8 mouse cellular contexts compared by ENCODE assay signal in the genomic region with DNA sequence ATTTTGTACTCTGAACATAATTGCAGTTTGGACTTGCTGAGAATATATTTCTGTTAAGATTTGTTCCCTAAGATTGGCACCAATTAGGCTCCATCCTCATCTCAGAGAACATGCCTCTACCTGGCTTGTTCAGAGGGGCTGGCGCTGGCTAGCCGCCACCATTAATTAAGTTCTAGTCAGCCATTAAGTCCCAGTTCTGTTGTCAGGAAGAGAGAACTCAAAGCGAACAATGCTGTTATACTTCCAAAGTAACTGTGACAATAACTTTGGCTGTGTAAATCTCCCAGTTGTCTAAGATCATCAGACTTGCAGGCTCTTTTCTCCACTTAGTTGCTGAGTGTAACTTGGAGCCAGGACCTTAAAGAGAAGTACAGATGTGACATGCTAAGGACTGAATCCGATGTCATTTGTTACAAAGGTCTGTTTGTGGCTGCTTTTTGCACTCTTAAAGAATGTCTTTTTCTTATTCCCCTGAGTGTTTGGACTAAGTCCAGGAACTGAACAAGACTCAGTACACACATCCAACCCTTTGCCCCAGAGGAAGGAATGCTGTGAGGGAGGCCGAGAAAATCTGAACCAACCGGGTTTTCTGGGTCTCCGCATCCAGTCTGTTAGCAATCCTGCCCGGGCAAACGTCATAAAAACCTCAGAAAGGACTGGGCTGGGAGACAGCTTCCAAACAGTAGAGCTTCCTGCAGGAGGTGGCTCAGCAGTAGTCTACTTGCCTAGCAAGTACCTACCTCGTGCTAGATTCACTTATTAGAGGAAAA. TPM values are rescaled to one million over a fixed set of nuclear protein-coding genes. Genes with fewer than 3 reads are reported as not detected.
A peak's percentile ranks its signal among the peaks of the same experiment; 100 is the strongest.
DNase-seq lines count a peak whose midpoint lies in the region; ATAC-seq and TF ChIP-seq lines count a peak whose summit lies in the region.

No protein-coding gene starts in this region.

- no peak for DNase-seq in heart, embryonic 10.5 days (ENCODE audit: low spot score)
- peak; percentile 54 for DNase-seq in mesoderm, embryonic 11.5 days (ENCODE audit: low read depth, low spot score)
- DNase-seq in spleen, adult 18-20 months, result no peak
- DNase-seq in right cerebral cortex, postnatal 14 days, result no peak
- DNase-seq in natural killer cell, adult 2 months (ENCODE audit: low spot score in 2 of 2), result no peak

- peaks cover 9% of the 10 kb centered on the region for H3K4me1 ChIP-seq in ES-Bruce4 (ENCODE audit: control insufficient read depth, insufficient read depth, low read length)
- H3K4me1 ChIP-seq in brown adipose tissue, adult 24 weeks (ENCODE audit: control insufficient read depth, insufficient read depth, insufficient read length, low read length), result peaks cover 15% of the 10 kb centered on the region
- peaks cover 32% of the 10 kb centered on the region for H3K4me1 ChIP-seq in heart, embryonic 10.5 days
- H3K4me1 ChIP-seq in kidney, embryonic 16.5 days (ENCODE audit: insufficient read depth, low read length), result peaks cover 34% of the 10 kb centered on the region

- H3K4me3 ChIP-seq in ES-Bruce4 (ENCODE audit: low read depth, low read length), result peak overlapping the region; percentile 1; the same call in 1 of the 2 replicates
- H3K4me3 ChIP-seq in brown adipose tissue, adult 24 weeks (ENCODE audit: insufficient read depth, low read depth, low read length), result peak overlapping the region; percentile 13; the same call in 1 of the 2 replicates
- peak overlapping the region; percentile 39 for H3K4me3 ChIP-seq in heart, embryonic 10.5 days
- H3K4me3 ChIP-seq in kidney, embryonic 16.5 days (ENCODE audit: low read length), result peak overlapping the region; percentile 7; the same call in 1 of the 2 replicates

- no peak for TF ChIP-seq CTCF in ES-Bruce4 (IDR thresholded peaks at IDR 0.05; ENCODE audit: low read depth, low read length)

- no peaks in the 10 kb centered on the region for H3K27me3 ChIP-seq in ES-Bruce4 (ENCODE audit: control insufficient read depth, insufficient read depth, low read length, poor library complexity, severe bottlenecking)
- H3K27me3 ChIP-seq in heart, embryonic 10.5 days (ENCODE audit: insufficient read depth, poor library complexity, severe bottlenecking), result no peaks in the 10 kb centered on the region
- H3K27me3 ChIP-seq in kidney, embryonic 16.5 days (ENCODE audit: insufficient read depth, low read length), result no peaks in the 10 kb centered on the region

- TF ChIP-seq EP300 in ES-Bruce4 (IDR thresholded peaks at IDR 0.05; ENCODE audit: insufficient read depth, low read depth, low read length), result no peak

- peak overlapping the region; percentile 46 for H3K9ac ChIP-seq in ES-Bruce4 (ENCODE audit: low read depth, poor library complexity, severe bottlenecking)
- H3K9ac ChIP-seq in kidney, embryonic 16.5 days (replicated peaks; ENCODE audit: low read length), result peak overlapping the region; percentile 65

- ATAC-seq in kidney, embryonic 16.5 days (ENCODE audit: low FRiP score, low TSS enrichment), result peak; percentile 65

- H3K4me2 ChIP-seq in kidney, embryonic 16.5 days (replicated peaks; ENCODE audit: low read depth, low read length), result peak overlapping the region; percentile 44

- WGBS in heart, embryonic 10.5 days, result 36% methylated on average over 10 of the region's 10 CpGs
- 11% methylated on average over 10 of the region's 10 CpGs for WGBS in kidney, embryonic 16.5 days

- TF ChIP-seq POLR2A in ES-Bruce4 (IDR thresholded peaks at IDR 0.05; ENCODE audit: insufficient read depth, low read length), result no peak

- peak overlapping the region; percentile 100 for H3K27ac ChIP-seq in ES-Bruce4 (ENCODE audit: insufficient read depth, low read length)
- peak overlapping the region; percentile 98 for H3K27ac ChIP-seq in brown adipose tissue, adult 24 weeks (replicated peaks; ENCODE audit: low read depth, low read length)
- H3K27ac ChIP-seq in heart, embryonic 10.5 days, result peak overlapping the region; percentile 93
- H3K27ac ChIP-seq in kidney, embryonic 16.5 days (ENCODE audit: low read length), result peak overlapping the region; percentile 98

- peaks cover 5% of the 10 kb centered on the region for H3K36me3 ChIP-seq in ES-Bruce4 (ENCODE audit: control insufficient read depth, insufficient read depth, low read length, poor library complexity, severe bottlenecking)
- no peaks in the 10 kb centered on the region for H3K36me3 ChIP-seq in heart, embryonic 10.5 days
- no peaks in the 10 kb centered on the region for H3K36me3 ChIP-seq in kidney, embryonic 16.5 days (ENCODE audit: insufficient read depth, low read length)

- H3K9me3 ChIP-seq in ES-Bruce4 (replicated peaks; ENCODE audit: control insufficient read depth, insufficient read depth, low read length, poor library complexity, severe bottlenecking), result no peaks in the 10 kb centered on the region
- H3K9me3 ChIP-seq in heart, embryonic 10.5 days, result no peaks in the 10 kb centered on the region
- H3K9me3 ChIP-seq in kidney, embryonic 16.5 days (ENCODE audit: low read length), result no peaks in the 10 kb centered on the region

RNA-seq across cellular contexts. Expression of a gene that starts 6.3 kb away (rescaled TPM):
- 633 and 662 TPM in 2 replicates for polyA plus RNA-seq in ES-Bruce4 (2011; ENCODE audit: insufficient read depth, insufficient read length, low read depth, missing spikeins)
- 122 and 131 TPM in 2 replicates for polyA plus RNA-seq in brown adipose tissue, adult 24 weeks (2012; ENCODE audit: insufficient read depth, insufficient read length, missing spikeins)
- polyA plus RNA-seq in heart, embryonic 10.5 days (2016; fragmentation: Nextera tagmentation; extraction: Ambion mirVana), result 213 and 221 TPM in 2 replicates
- polyA plus RNA-seq in kidney, embryonic 16.5 days (2015; fragmentation: Nextera tagmentation; extraction: Ambion mirVana), result 204 and 224 TPM in 2 replicates

RNA-seq across cellular contexts. Expression of a gene that starts 13.3 kb away (rescaled TPM):
- polyA plus RNA-seq in ES-Bruce4 (2011; ENCODE audit: insufficient read depth, insufficient read length, low read depth, missing spikeins), result 24.6 and 28.0 TPM in 2 replicates
- 2.5 and 4.6 TPM in 2 replicates for polyA plus RNA-seq in brown adipose tissue, adult 24 weeks (2012; ENCODE audit: insufficient read depth, insufficient read length, missing spikeins)
- polyA plus RNA-seq in heart, embryonic 10.5 days (2016; fragmentation: Nextera tagmentation; extraction: Ambion mirVana), result 3.8 and 5.2 TPM in 2 replicates
- polyA plus RNA-seq in kidney, embryonic 16.5 days (2015; fragmentation: Nextera tagmentation; extraction: Ambion mirVana), result 7.0 and 7.7 TPM in 2 replicates

RNA-seq across cellular contexts. Expression of a gene that starts 22.9 kb away (rescaled TPM):
- polyA plus RNA-seq in ES-Bruce4 (2011; ENCODE audit: insufficient read depth, insufficient read length, low read depth, missing spikeins), result 41.3 and 53.0 TPM in 2 replicates
- 3,379 and 3,601 TPM in 2 replicates for polyA plus RNA-seq in brown adipose tissue, adult 24 weeks (2012; ENCODE audit: insufficient read depth, insufficient read length, missing spikeins)
- 118 and 136 TPM in 2 replicates for polyA plus RNA-seq in heart, embryonic 10.5 days (2016; fragmentation: Nextera tagmentation; extraction: Ambion mirVana)
- 198 and 214 TPM in 2 replicates for polyA plus RNA-seq in kidney, embryonic 16.5 days (2015; fragmentation: Nextera tagmentation; extraction: Ambion mirVana)

RNA-seq across cellular contexts. Expression of a gene that starts 31.6 kb away (rescaled TPM):
- 1.9 and 2.4 TPM in 2 replicates for polyA plus RNA-seq in ES-Bruce4 (2011; ENCODE audit: insufficient read depth, insufficient read length, low read depth, missing spikeins)
- polyA plus RNA-seq in brown adipose tissue, adult 24 weeks (2012; ENCODE audit: insufficient read depth, insufficient read length, missing spikeins), result 12.0 and 14.6 TPM in 2 replicates
- polyA plus RNA-seq in heart, embryonic 10.5 days (2016; fragmentation: Nextera tagmentation; extraction: Ambion mirVana), result 2.8 and 3.6 TPM in 2 replicates
- 10.8 and 12.8 TPM in 2 replicates for polyA plus RNA-seq in kidney, embryonic 16.5 days (2015; fragmentation: Nextera tagmentation; extraction: Ambion mirVana)

RNA-seq across cellular contexts. Expression of a gene that starts 34.8 kb away (rescaled TPM):
- 23.8 and 27.9 TPM in 2 replicates for polyA plus RNA-seq in ES-Bruce4 (2011; ENCODE audit: insufficient read depth, insufficient read length, low read depth, missing spikeins)
- polyA plus RNA-seq in brown adipose tissue, adult 24 weeks (2012; ENCODE audit: insufficient read depth, insufficient read length, missing spikeins), result 15.5 and 16.9 TPM in 2 replicates
- polyA plus RNA-seq in heart, embryonic 10.5 days (2016; fragmentation: Nextera tagmentation; extraction: Ambion mirVana), result 50.5 and 50.7 TPM in 2 replicates
- polyA plus RNA-seq in kidney, embryonic 16.5 days (2015; fragmentation: Nextera tagmentation; extraction: Ambion mirVana), result 48.5 and 53.2 TPM in 2 replicates

Comparison
In these comparisons a context has a peak if more than half of its experiments do, and no peak if none do; other contexts are left out.
1. RNA of a gene that starts 22.9 kb away (polyA plus RNA-seq): 3,379 to 3,601 TPM in brown adipose tissue, adult 24 weeks; 198 to 214 TPM in kidney, embryonic 16.5 days, 118 to 136 TPM in heart, embryonic 10.5 days and 41.3 to 53.0 TPM in ES-Bruce4; every median in the first group is over 10 times any median in the second.
2. Peak in every context shown above with its lines, with median percentiles within 50 percentile points of each other: H3K27ac ChIP-seq and H3K4me3 ChIP-seq.